Mouse (Mus musculus) lung, postnatal 14 days (tissue): ENCODE measurements around the gene Tmem141.

Source experiments
- DNase-seq: peaks from one replicate; pipeline ENCODE4 v3.0.0; 2021

Gene Tmem141

GRCm38 (mm10) chr2:25621229-25622200 lies at the start of gene Tmem141:
Gene Tmem141 (minus strand): TSS chr2:25622005.
- peak; percentile 89 for DNase-seq

GRCm38 (mm10) chr2:25666516-25666915 lies 44.7 kb upstream of the Tmem141 start:
- DNase-seq: no peak

GRCm38 (mm10) chr2:25664125-25664524 lies 42.3 kb upstream of the Tmem141 start:
- DNase-seq: no peak

- peak; percentile 59 for DNase-seq
Measured at GRCm38 (mm10) chr2:25663511-25663910, 41.7 kb upstream of the Tmem141 start.

GRCm38 (mm10) chr2:25661245-25661970 lies 39.6 kb upstream of the Tmem141 start:
- DNase-seq: no peak

GRCm38 (mm10) chr2:25660279-25660678 lies 38.5 kb upstream of the Tmem141 start:
- DNase-seq: no peak

- no peak for DNase-seq
Measured at GRCm38 (mm10) chr2:25657652-25658051, 35.8 kb upstream of the Tmem141 start, which contains the start of gene Lcn5. Gene Lcn5 (plus strand): TSS chr2:25657952.

GRCm38 (mm10) chr2:25657246-25657645 lies 35.4 kb upstream of the Tmem141 start:
- no peak for DNase-seq

- peak; percentile 31 for DNase-seq
Measured at GRCm38 (mm10) chr2:25656691-25657090, 34.9 kb upstream of the Tmem141 start.

- no peak for DNase-seq
Measured at GRCm38 (mm10) chr2:25654502-25654901, 32.7 kb upstream of the Tmem141 start.

- DNase-seq: no peak
Measured at GRCm38 (mm10) chr2:25652902-25653301, 31.1 kb upstream of the Tmem141 start, which contains the start of gene Lcn8. Gene Lcn8 (plus strand): TSS chr2:25653120.

- DNase-seq: peak; percentile 52
Measured at GRCm38 (mm10) chr2:25639890-25640289, 18.1 kb upstream of the Tmem141 start.

- no peak for DNase-seq
Measured at GRCm38 (mm10) chr2:25634046-25634445, 12.2 kb upstream of the Tmem141 start.

- no peak for DNase-seq
Measured at GRCm38 (mm10) chr2:25633616-25634015, 11.8 kb upstream of the Tmem141 start.

- DNase-seq: no peak
Measured at GRCm38 (mm10) chr2:25628738-25629137, 6.9 kb upstream of the Tmem141 start.

- DNase-seq: no peak
Measured at GRCm38 (mm10) chr2:25627811-25628210, 6.0 kb upstream of the Tmem141 start, which contains the start of gene Fcna. Gene Fcna (minus strand): TSS chr2:25628030.

- DNase-seq: no peak
Measured at GRCm38 (mm10) chr2:25625986-25626385, 4.2 kb upstream of the Tmem141 start.

- no peak for DNase-seq
Measured at GRCm38 (mm10) chr2:25620852-25621228, 965 bp downstream of the Tmem141 start.

GRCm38 (mm10) chr2:25620386-25620785 lies 1.4 kb downstream of the Tmem141 start:
- no peak for DNase-seq

GRCm38 (mm10) chr2:25617578-25617977 lies 4.2 kb downstream of the Tmem141 start, which contains the start of gene Ccdc183:
Gene Ccdc183 (minus strand): TSS chr2:25617678.
- DNase-seq: no peak

GRCm38 (mm10) chr2:25616398-25616797 lies 5.4 kb downstream of the Tmem141 start:
- DNase-seq: no peak

- DNase-seq: no peak
Measured at GRCm38 (mm10) chr2:25608671-25609070, 13.1 kb downstream of the Tmem141 start.
